Mouse (Mus musculus) spleen, adult 18-20 months (tissue): ENCODE results near the gene Pcgf1.

Source experiments
- DNase-seq, 2 experiments: peaks; one replicate each; pipeline ENCODE4 v3.0.0; 2022; ENCODE audit warnings: mixed read lengths in 2 of 2

Gene Pcgf1

GRCm38 (mm10) chr6:83066441-83066840 is 11.2 kb upstream of the Pcgf1 start:
- DNase-seq, result no peak

- DNase-seq, result no peak
Measured at GRCm38 (mm10) chr6:83068221-83068620, 9.4 kb upstream of the Pcgf1 start.

DNA sequence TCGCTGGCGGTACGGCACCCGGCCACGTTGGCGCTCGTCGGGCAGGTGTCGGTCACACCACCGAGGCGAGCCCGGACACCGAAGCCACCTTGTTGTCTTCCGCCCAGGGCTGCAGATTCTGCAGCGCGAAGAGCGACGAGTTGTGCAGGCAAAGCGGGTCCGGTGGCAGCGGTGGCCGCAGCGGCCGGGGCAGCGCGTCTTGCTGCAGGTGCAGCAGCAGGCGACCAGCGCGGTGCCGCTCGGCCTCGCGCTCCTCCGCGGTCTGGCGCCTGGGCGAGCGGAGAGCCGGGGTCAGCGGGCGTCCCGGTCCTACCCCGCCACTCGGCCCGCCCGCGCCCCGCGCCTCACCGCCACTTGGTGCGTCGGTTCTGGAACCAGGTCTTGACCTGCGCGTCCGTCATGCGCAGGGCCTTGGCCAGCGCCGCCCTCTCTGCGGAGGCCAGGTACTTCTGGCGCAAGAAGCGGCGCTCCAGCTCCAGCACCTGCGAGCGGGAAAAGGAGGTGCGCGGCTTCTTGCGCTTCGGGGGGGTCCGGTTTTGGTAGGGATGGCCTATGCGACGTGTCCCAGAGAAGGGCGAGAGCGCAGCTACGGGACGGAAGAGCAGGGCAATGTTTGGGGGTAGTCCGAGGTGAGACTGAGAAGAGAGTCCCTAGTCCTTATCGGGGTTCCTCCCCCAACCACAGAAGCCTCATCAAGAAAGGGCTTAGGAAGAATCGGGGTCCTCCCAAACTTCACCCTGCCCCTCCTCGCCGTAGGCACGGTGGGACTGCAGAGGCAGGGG is 8.8 kb upstream of the Pcgf1 start:
- DNase-seq, result no peak

- DNase-seq, result no peak
Measured at GRCm38 (mm10) chr6:83069488-83070246, 8.0 kb upstream of the Pcgf1 start.

GRCm38 (mm10) chr6:83070247-83070310 is 7.6 kb upstream of the Pcgf1 start, which contains the start of gene Tlx2:
Gene Tlx2, minus strand, starts transcription at chr6:83070293.
- no peak for DNase-seq

DNA sequence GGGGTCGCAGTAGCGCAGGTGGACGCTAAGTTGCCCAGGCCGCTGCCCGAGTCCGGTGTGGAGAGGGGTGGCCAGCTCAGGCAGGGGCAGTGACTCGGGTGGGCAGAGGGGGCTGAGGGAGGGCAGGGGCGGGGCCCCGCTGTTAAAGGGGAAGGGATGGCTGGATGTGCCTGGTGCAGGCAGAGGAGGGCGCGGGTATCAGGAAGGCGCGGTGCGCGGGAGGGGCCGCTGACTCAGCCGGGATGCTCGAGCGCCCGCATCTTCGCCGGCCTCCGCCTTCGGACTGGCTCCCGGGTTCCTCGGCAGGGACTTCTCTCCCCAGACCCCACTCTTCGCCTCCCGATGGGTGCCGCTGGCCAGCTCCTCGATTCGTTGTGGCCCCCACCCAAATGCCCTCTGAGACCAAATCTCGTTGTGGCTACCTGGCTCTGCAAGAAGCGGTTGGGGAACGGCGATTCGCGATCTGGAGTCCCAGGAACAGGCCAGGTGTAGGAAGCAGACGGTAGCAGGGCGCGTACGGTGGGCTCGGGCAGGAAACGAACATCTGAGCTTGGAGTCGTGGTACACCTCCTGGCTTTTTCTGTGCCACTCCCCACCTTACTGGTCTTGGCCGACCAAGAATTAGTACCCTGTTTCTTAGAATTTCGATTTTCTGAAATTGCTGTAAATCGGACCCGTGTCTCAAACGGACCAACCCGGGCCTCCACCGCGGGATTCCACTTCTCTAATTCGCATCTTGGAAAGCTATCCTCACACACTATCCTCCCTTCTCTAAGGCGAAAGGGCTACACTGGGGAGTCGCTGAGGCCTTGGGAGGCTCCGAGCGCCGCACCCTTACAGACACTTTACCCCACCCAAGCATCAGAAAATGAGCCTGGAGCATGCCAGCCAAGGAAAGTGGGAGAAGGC is 7.1 kb upstream of the Pcgf1 start:
- no peak for DNase-seq

DNA sequence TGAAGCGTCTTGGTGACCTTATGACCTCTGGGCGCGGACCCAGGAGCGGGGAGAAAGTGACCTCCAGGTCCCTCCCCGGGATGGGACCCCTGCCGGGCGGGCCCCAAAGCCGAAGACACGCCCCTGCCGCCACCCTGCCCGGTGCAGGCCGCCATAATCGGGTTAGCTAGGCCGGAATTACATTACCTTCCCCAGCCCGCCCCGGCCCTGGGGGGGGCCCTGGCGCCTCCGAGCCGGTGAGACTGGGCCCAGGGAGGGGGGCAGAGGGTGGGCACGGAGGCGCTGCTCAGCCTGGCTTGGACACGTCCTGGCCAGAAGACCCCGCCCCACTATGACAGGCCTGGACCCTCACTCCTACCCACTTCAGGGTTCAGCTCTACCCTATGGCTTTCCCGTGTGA is 6.4 kb upstream of the Pcgf1 start:
- no peak for DNase-seq

- DNase-seq, result no peak
Measured at GRCm38 (mm10) chr6:83074979-83075378, 2.7 kb upstream of the Pcgf1 start.

- peak; percentile 98 to 100 for DNase-seq
Measured at GRCm38 (mm10) chr6:83078324-83078858, 722 bp downstream of the Pcgf1 start.

DNA sequence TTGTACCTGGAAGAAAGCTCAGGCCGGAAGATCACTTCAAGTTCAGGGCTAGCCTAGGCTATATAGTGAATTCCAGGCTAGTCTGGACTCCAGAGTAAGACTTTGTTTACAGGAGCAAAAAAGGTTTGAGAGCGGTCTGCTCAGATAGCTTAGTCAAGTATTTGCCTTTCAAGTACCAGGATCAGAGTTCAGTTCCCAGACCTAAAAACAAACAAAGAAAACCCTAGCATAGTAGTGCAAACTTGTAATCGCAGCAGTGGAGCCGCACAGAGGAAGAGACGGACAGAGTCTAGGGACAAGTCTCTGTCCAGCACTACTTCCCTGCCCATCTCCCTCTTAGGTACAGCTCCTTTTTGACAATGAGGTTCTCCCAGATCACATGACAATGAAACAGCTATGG is 2.5 kb downstream of the Pcgf1 start:
- DNase-seq, result no peak

DNA sequence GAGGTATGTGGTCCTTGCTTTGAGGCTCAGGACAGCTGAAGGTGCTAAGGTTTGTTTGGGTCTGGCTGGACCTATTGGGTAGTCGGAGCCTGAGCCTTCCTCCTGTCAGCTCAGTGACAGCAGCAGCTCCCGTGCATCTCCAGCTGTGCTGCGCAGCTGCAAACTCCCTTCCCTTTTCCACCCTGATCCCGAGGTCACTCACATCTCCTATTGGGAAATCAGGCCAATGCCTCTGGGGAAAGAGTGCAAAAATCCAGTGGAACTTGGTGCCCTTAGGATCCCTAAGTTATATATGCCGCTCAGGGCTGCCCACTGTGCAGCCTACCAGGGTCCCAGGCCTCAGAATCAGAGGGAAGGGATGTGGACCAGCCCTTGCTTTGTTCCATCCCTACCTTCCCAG is 5.8 kb downstream of the Pcgf1 start:
- no peak for DNase-seq

- DNase-seq, result no peak
Measured at GRCm38 (mm10) chr6:83084477-83084876, 6.8 kb downstream of the Pcgf1 start.

DNA sequence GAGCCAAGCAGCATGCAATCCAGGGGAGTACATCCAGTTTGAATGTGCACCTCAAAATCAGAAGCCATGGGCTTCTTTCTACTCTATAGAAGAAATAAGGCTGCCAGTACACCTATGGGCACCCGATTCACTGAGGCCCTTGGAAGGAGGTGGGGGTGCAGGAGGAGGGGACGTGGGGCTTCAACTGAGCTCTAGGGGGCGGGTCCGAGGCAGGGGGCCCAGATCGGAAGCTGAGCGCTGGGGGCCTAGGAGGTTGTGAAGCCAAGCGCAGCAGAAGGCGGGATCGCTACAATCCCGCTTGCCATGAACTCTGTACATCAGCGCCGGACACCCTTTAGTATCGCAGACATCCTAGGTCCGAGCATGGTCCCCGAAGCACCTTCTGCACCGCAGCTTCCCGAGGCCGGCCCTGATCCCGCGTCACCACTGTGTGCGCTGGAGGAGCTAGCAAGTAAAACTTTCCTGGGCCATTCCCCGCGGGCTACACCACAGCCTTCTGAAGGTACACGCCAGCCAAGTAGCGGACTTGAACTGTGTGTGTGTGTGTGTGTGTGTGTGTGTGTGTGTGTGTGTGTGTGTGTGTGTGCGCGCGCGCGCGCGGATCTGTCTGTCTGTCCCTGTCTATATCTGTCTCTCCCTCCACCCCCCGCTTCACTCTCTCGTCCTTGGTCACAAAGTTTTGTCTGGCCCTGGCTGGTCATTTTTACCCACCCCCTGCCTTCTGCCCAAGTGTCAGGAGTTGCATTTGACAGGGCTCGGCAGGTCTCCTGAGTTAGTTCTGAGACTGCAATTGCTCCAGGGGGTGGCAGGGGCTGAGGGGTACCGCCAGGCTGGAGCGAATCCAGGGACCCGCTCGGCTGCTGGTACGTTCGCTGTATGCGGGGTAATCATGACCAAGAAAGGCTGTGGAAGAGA is 8.7 kb downstream of the Pcgf1 start, which contains the start of gene Lbx2:
TSS of gene Lbx2 (plus strand) at position 247 of the 915 bp plus-strand sequence.
- DNase-seq, result no peak

GRCm38 (mm10) chr6:83087205-83087925 is 9.7 kb downstream of the Pcgf1 start:
- no peak for DNase-seq

GRCm38 (mm10) chr6:83087926-83088260 is 10.2 kb downstream of the Pcgf1 start:
- no peak for DNase-seq

GRCm38 (mm10) chr6:83092416-83093127 is 14.9 kb downstream of the Pcgf1 start:
- DNase-seq, result no peak

DNA sequence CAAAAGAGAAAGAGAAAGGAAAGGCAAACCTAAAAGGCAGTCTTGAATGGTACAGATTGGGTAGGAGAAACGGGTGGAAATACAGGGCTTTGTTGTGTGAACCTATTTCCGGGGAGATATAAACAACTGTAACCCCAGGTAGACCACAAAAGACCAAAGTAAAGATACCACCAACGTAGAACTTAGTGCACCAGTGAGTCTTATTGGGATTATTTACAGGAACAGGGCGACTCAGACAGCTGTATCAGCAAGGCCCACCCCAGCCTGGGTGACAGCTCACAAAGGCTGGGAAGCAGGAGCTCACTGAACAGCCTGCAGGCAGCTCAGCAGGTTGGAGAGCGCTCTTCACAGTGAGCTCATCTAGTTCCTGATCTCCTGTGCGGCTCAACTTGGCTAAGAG is 18.3 kb downstream of the Pcgf1 start:
- DNase-seq, result no peak

DNA sequence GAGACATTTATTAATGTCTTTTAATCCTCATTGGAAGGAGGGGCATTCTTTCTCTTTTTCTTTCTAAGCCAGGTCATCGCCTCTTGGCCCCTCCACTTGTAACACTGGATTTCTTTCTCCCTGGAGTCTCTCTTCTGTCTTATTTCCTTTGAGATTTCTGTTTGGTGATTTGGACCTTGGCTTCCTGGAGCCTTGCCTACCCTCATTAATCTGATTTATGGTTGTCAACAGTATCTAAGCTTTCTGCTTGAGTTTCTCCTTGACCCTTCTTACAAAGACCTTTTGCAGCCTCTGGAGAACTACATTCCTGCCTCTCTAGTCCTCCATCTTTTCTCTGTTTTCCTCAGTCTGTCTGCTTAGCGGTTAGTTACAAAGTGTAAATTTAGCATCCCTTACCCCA is 20.7 kb downstream of the Pcgf1 start:
- no peak for DNase-seq

GRCm38 (mm10) chr6:83101316-83101687 is 23.6 kb downstream of the Pcgf1 start, which contains the start of the genes Ccdc142 and Gm42688:
Gene Ccdc142, plus strand, starts transcription at chr6:83101601.
Gene Gm42688, plus strand, starts transcription at chr6:83101617.
- peak; percentile 84 to 87 for DNase-seq

- peak; percentile 61 to 74 for DNase-seq
Measured at GRCm38 (mm10) chr6:83101688-83102556, 24.3 kb downstream of the Pcgf1 start.
